Comparison of ENCODE assay signal across 13 mouse cellular contexts in genomic region chr5:84413026-84413425, GRCm38 (mm10). TPM values are rescaled to one million over a fixed set of nuclear protein-coding genes. Genes with fewer than 3 reads are reported as not detected.
DNase-seq lines count a peak whose midpoint lies in the region; ATAC-seq and TF ChIP-seq lines count a peak whose summit lies in the region.
"Had no signal": no experiment of that assay in that cellular context is flagged by ENCODE, and none has a peak within 500 bp of the region (broad histone marks: within the 10 kb centered on the region; RNA-seq: fewer than 3 reads in every experiment).

No protein-coding gene starts in this region.

- H3K27me3 ChIP-seq in hindbrain, embryonic 16.5 days (replicated peaks; ENCODE audit: control insufficient read depth, insufficient read depth, low read length) = no peaks in the 10 kb centered on the region
- H3K27me3 ChIP-seq in midbrain, postnatal 0 days (ENCODE audit: insufficient read depth, low read length) = no peaks in the 10 kb centered on the region

- peak overlapping the region; percentile 48 for H3K4me2 ChIP-seq in hindbrain, embryonic 16.5 days (ENCODE audit: low read length)
- peak overlapping the region; percentile 29 for H3K4me2 ChIP-seq in midbrain, postnatal 0 days (ENCODE audit: low read depth, low read length, poor library complexity, severe bottlenecking)
- H3K4me2 ChIP-seq: heart, embryonic 12.5 days; liver, embryonic 12.5 days had no signal

- H3K36me3 ChIP-seq in hindbrain, embryonic 16.5 days (ENCODE audit: control insufficient read depth, insufficient read depth, low read length) = no peaks in the 10 kb centered on the region
- H3K36me3 ChIP-seq in midbrain, postnatal 0 days (ENCODE audit: insufficient read depth, low read length) = no peaks in the 10 kb centered on the region
- H3K36me3 ChIP-seq: heart, embryonic 12.5 days; liver, embryonic 12.5 days had no signal

- WGBS in hindbrain, embryonic 16.5 days = 9% methylated on average over 1 of the region's 1 CpGs
- 12% methylated on average over 1 of the region's 1 CpGs for WGBS in midbrain, postnatal 0 days

- peak overlapping the region; percentile 21; the same call in 1 of the 2 replicates for H3K4me3 ChIP-seq in hindbrain, embryonic 16.5 days (ENCODE audit: low read length)
- peak overlapping the region; percentile 13; the same call in 1 of the 2 replicates for H3K4me3 ChIP-seq in midbrain, postnatal 0 days (ENCODE audit: low read depth, low read length)
- H3K4me3 ChIP-seq: heart, embryonic 12.5 days; liver, embryonic 12.5 days had no signal

- DNase-seq in Muller cell, postnatal 12 days (ENCODE audit: inconsistent ontology term) = peak; percentile 48
- DNase-seq in brain, adult 2 months (ENCODE audit: low read depth, low spot score) = peak; percentile 46
- peak; percentile 49 for DNase-seq in midbrain, postnatal 0 days (ENCODE audit: low spot score)
- no peak for DNase-seq in kidney, postnatal 4 days
- no peak for DNase-seq in gastrocnemius, postnatal 25 days
- DNase-seq: cerebellum, adult 18-20 months; left cerebral cortex, postnatal 4 days had no signal

- H3K4me1 ChIP-seq in hindbrain, embryonic 16.5 days (ENCODE audit: control insufficient read depth, insufficient read depth, low read depth, low read length) = peaks cover 5% of the 10 kb centered on the region; the same call in 1 of the 2 replicates
- H3K4me1 ChIP-seq in midbrain, postnatal 0 days (ENCODE audit: insufficient read depth, low read length) = 0 out of 2 replicates have a peak, but pooled peaks cover 3% of the 10 kb centered on the region
- H3K4me1 ChIP-seq: liver, embryonic 12.5 days had no signal

- H3K9ac ChIP-seq in hindbrain, embryonic 16.5 days (ENCODE audit: low read depth, low read length) = no peak overlapping the region
- no peak overlapping the region for H3K9ac ChIP-seq in midbrain, postnatal 0 days (replicated peaks; ENCODE audit: low read length, poor library complexity, severe bottlenecking)
- H3K9ac ChIP-seq: heart, embryonic 12.5 days; liver, embryonic 12.5 days had no signal

- H3K9me3 ChIP-seq in hindbrain, embryonic 16.5 days (ENCODE audit: control insufficient read depth, low read length) = no peaks in the 10 kb centered on the region
- H3K9me3 ChIP-seq in midbrain, postnatal 0 days (ENCODE audit: low read length) = no peaks in the 10 kb centered on the region
- H3K9me3 ChIP-seq: heart, embryonic 12.5 days; liver, embryonic 12.5 days had no signal

- ATAC-seq in hindbrain, embryonic 16.5 days = no peak
- no peak for ATAC-seq in midbrain, postnatal 0 days (ENCODE audit: low FRiP score)
- ATAC-seq in cerebellum, adult (ENCODE audit: insufficient number of reproducible peaks, low FRiP score, low TSS enrichment) = no peak
- ATAC-seq: activated CD4-positive, CD25-positive, alpha-beta regulatory T cell, adult 4 months; liver, embryonic 12.5 days had no signal

- H3K27ac ChIP-seq in hindbrain, embryonic 16.5 days (ENCODE audit: low read depth, low read length) = no peak overlapping the region
- no peak overlapping the region for H3K27ac ChIP-seq in midbrain, postnatal 0 days (ENCODE audit: low read depth, low read length)
- H3K27ac ChIP-seq: liver, embryonic 12.5 days had no signal

- TF ChIP-seq CTCF in midbrain, postnatal 0 days (IDR thresholded peaks at IDR 0.05) = no peak

RNA-seq across cellular contexts. Expression of gene Epha5, which starts 4.2 kb away (rescaled TPM):
- 71.8 and 72.7 TPM in 2 replicates for polyA plus RNA-seq in hindbrain, embryonic 16.5 days (2015; fragmentation: Nextera tagmentation; extraction: Ambion mirVana)
- total RNA-seq in midbrain, postnatal 0 days (2014; rRNA removed) = 53.9 and 66.1 TPM in 2 replicates
- 50.0 and 61.3 TPM in 2 replicates for polyA plus RNA-seq in midbrain, postnatal 0 days (2015; fragmentation: Nextera tagmentation; extraction: Ambion mirVana)
- under 1 TPM in 1 of 2 experiments, not detected in 1; 0.08 TPM for total RNA-seq in gastrocnemius, postnatal 25 days (2021)
- total RNA-seq: megakaryocyte, adult 5-6 weeks had no signal
- polyA plus RNA-seq: liver, embryonic 12.5 days had no signal

Comparison
In these comparisons a context has a peak if more than half of its experiments do, and no peak if none do; other contexts are left out.
1. DNase-seq: peak in Muller cell, postnatal 12 days (single experiment), brain, adult 2 months (single experiment) and midbrain, postnatal 0 days (single experiment); none in kidney, postnatal 4 days (0 of 2) and gastrocnemius, postnatal 25 days (single experiment).
2. RNA of gene Epha5, which starts 4.2 kb away (total RNA-seq): 53.9 to 66.1 TPM in midbrain, postnatal 0 days; 0.08 TPM in gastrocnemius, postnatal 25 days; every median in the first group is over 10 times any median in the second.